In genomic region chr11:62608826-62609675, GRCm38 (mm10) we compare ENCODE assay signal across 15 mouse cellular contexts. TPM values are rescaled to one million over a fixed set of nuclear protein-coding genes. Genes with fewer than 3 reads are reported as not detected.
A peak's percentile ranks its signal among the peaks of the same experiment; 100 is the strongest.
DNase-seq lines count a peak whose midpoint lies in the region; ATAC-seq lines count a peak whose summit lies in the region.
"Had no signal": no experiment of that assay in that cellular context is flagged by ENCODE, and none has a peak within 500 bp of the region (broad histone marks: within the 10 kb centered on the region; RNA-seq: fewer than 3 reads in every experiment).

No protein-coding gene starts in this region.

- peaks cover 60% of the 10 kb centered on the region for H3K36me3 ChIP-seq in liver, embryonic 12.5 days

- no peak overlapping the region for H3K4me3 ChIP-seq in liver, embryonic 12.5 days
- H3K4me3 ChIP-seq: forebrain, embryonic 15.5 days; kidney, embryonic 15.5 days; limb, embryonic 12.5 days had no signal

- DNase-seq in liver (peak; percentile 32), ES-CJ7 (ENCODE audit: low read depth, low spot score) (peak; percentile 39)
- no peak for DNase-seq in layer of hippocampus, postnatal 10 days (ENCODE audit: low spot score in 2 of 2)
- no peak for DNase-seq in thymus, adult 18-20 months
- DNase-seq: cerebellum, adult 11-12 months; gastrocnemius, postnatal 14 days; layer of hippocampus, postnatal 36 days had no signal

- ATAC-seq in liver, embryonic 12.5 days, result no peak
- peak; percentile 67 for ATAC-seq in common myeloid progenitor, adult 5-6 weeks (replicated peaks; ENCODE audit: low read depth, poor library complexity, severe bottlenecking)
- 0 out of 2 replicates have a peak, but pooled peaks have one; percentile 5 for ATAC-seq in megakaryocyte-erythroid progenitor cell, adult 5-6 weeks (replicated peaks; ENCODE audit: low FRiP score, low TSS enrichment, poor library complexity, severe bottlenecking)
- no peak for ATAC-seq in activated CD4-positive, CD25-positive, alpha-beta regulatory T cell, adult 4 months
- ATAC-seq: forebrain, embryonic 15.5 days had no signal

- H3K9me3 ChIP-seq in liver, embryonic 12.5 days (replicated peaks), result no peaks in the 10 kb centered on the region
- H3K9me3 ChIP-seq: forebrain, embryonic 15.5 days; kidney, embryonic 15.5 days; limb, embryonic 12.5 days had no signal

- H3K9ac ChIP-seq in liver, embryonic 12.5 days, result no peak overlapping the region
- H3K9ac ChIP-seq: forebrain, embryonic 15.5 days; kidney, embryonic 15.5 days had no signal

- H3K4me2 ChIP-seq in liver, embryonic 12.5 days, result no peak overlapping the region
- H3K4me2 ChIP-seq: forebrain, embryonic 15.5 days; kidney, embryonic 15.5 days; limb, embryonic 12.5 days had no signal

- WGBS in liver, embryonic 12.5 days (ENCODE audit: insufficient replicate concordance), result 52% methylated on average over 10 of the region's 10 CpGs

- peaks cover 29% of the 10 kb centered on the region for H3K4me1 ChIP-seq in liver, embryonic 12.5 days

- H3K27me3 ChIP-seq in liver, embryonic 12.5 days (replicated peaks), result no peaks in the 10 kb centered on the region
- H3K27me3 ChIP-seq: forebrain, embryonic 15.5 days; kidney, embryonic 15.5 days; limb, embryonic 12.5 days had no signal

- H3K27ac ChIP-seq in liver, embryonic 12.5 days, result no peak overlapping the region; the same call in 1 of the 2 replicates
- H3K27ac ChIP-seq: forebrain, embryonic 15.5 days; kidney, embryonic 15.5 days; stomach, postnatal 0 days had no signal

RNA-seq across cellular contexts. Expression of gene Trpv2, which starts 34.8 kb away (rescaled TPM):
- polyA plus RNA-seq in liver, embryonic 12.5 days (2016; fragmentation: Nextera tagmentation; extraction: Ambion mirVana), result 8.0 and 9.0 TPM in 2 replicates
- 13.0 and 15.9 TPM in 2 replicates for total RNA-seq in common myeloid progenitor, adult 5-6 weeks (2017)
- 31.3 and 45.4 TPM in 2 replicates for total RNA-seq in megakaryocyte-erythroid progenitor cell, adult 5-6 weeks (2014; fragmentation: Nextera tagmentation)
- 12.2 and 25.6 TPM in 2 replicates for total RNA-seq in megakaryocyte-erythroid progenitor cell, adult 5-6 weeks (2017)
- 10 to 100 TPM; 26.1 to 26.3 TPM for total RNA-seq in layer of hippocampus, postnatal 10 days (2021)
- 10 to 100 TPM; 76.8 to 79.0 TPM for polyA plus RNA-seq in activated CD4-positive, CD25-positive, alpha-beta regulatory T cell, adult 4 months (2017; shearing (Covaris generic))

RNA-seq across cellular contexts. Expression of gene Lrrc75a, which starts 39.3 kb away (rescaled TPM):
- 3.4 and 3.7 TPM in 2 replicates for polyA plus RNA-seq in liver, embryonic 12.5 days (2016; fragmentation: Nextera tagmentation; extraction: Ambion mirVana)
- 1.8 and 6.9 TPM in 2 replicates for total RNA-seq in common myeloid progenitor, adult 5-6 weeks (2017)
- total RNA-seq in megakaryocyte-erythroid progenitor cell, adult 5-6 weeks (2014; fragmentation: Nextera tagmentation), result 2.1 and 3.1 TPM in 2 replicates
- total RNA-seq in megakaryocyte-erythroid progenitor cell, adult 5-6 weeks (2017), result 0.99 and 1.8 TPM in 2 replicates
- 10 to 100 TPM; 10.7 to 11.3 TPM for total RNA-seq in layer of hippocampus, postnatal 10 days (2021)
- 1 to 10 TPM; 1.0 to 1.7 TPM for polyA plus RNA-seq in activated CD4-positive, CD25-positive, alpha-beta regulatory T cell, adult 4 months (2017; shearing (Covaris generic))

RNA-seq across cellular contexts. Expression of gene Mmgt2, which starts 39.4 kb away (rescaled TPM):
- polyA plus RNA-seq in liver, embryonic 12.5 days (2016; fragmentation: Nextera tagmentation; extraction: Ambion mirVana), result 15.0 and 17.0 TPM in 2 replicates
- total RNA-seq in common myeloid progenitor, adult 5-6 weeks (2017), result 13.0 and 28.6 TPM in 2 replicates
- 16.4 and 29.7 TPM in 2 replicates for total RNA-seq in megakaryocyte-erythroid progenitor cell, adult 5-6 weeks (2014; fragmentation: Nextera tagmentation)
- total RNA-seq in megakaryocyte-erythroid progenitor cell, adult 5-6 weeks (2017), result 9.1 and 14.8 TPM in 2 replicates
- total RNA-seq in layer of hippocampus, postnatal 10 days (2021), result 10 to 100 TPM; 19.1 to 23.4 TPM
- polyA plus RNA-seq in activated CD4-positive, CD25-positive, alpha-beta regulatory T cell, adult 4 months (2017; shearing (Covaris generic)), result 10 to 100 TPM; 32.9 to 42.3 TPM

RNA-seq across cellular contexts. Expression of gene Ubb, which starts 58.1 kb away (rescaled TPM):
- 1,472 and 1,525 TPM in 2 replicates for polyA plus RNA-seq in liver, embryonic 12.5 days (2016; fragmentation: Nextera tagmentation; extraction: Ambion mirVana)
- 1,111 and 1,232 TPM in 2 replicates for total RNA-seq in common myeloid progenitor, adult 5-6 weeks (2017)
- 729 and 731 TPM in 2 replicates for total RNA-seq in megakaryocyte-erythroid progenitor cell, adult 5-6 weeks (2014; fragmentation: Nextera tagmentation)
- total RNA-seq in megakaryocyte-erythroid progenitor cell, adult 5-6 weeks (2017), result 1,059 and 1,094 TPM in 2 replicates
- total RNA-seq in layer of hippocampus, postnatal 10 days (2021), result 1,000 to 10,000 TPM; 1,541 to 1,698 TPM
- polyA plus RNA-seq in activated CD4-positive, CD25-positive, alpha-beta regulatory T cell, adult 4 months (2017; shearing (Covaris generic)), result 1,000 to 10,000 TPM; 5,033 to 6,460 TPM

Comparison
In these comparisons a context has a peak if more than half of its experiments do, and no peak if none do; other contexts are left out.
1. DNase-seq: peak in liver (single experiment) and ES-CJ7 (single experiment); none in layer of hippocampus, postnatal 10 days (0 of 2) and thymus, adult 18-20 months (0 of 2).
2. ATAC-seq: peak in common myeloid progenitor, adult 5-6 weeks (single experiment) and megakaryocyte-erythroid progenitor cell, adult 5-6 weeks (single experiment); none in liver, embryonic 12.5 days (single experiment) and activated CD4-positive, CD25-positive, alpha-beta regulatory T cell, adult 4 months (single experiment).